Mouse (Mus musculus): ENCODE results near the gene Gm30083.

Gm30083 gene

GRCm38 (mm10) chr14:33958841-33959240, 56.1 kb downstream of the Gm30083 start:
- no peak for DNase-seq (ENCODE audit: low spot score)

- no peak for DNase-seq (ENCODE audit: low spot score)
Measured at GRCm38 (mm10) chr14:33958186-33958585, 56.8 kb downstream of the Gm30083 start.

- no peak for DNase-seq (ENCODE audit: low spot score)
Measured at GRCm38 (mm10) chr14:33956055-33956454, 58.9 kb downstream of the Gm30083 start.

GRCm38 (mm10) chr14:33953761-33954160, 61.2 kb downstream of the Gm30083 start, which contains the start of gene Rbp3:
Gene Rbp3, plus strand, starts transcription at chr14:33954003.
- no peak for DNase-seq (ENCODE audit: low spot score)

- DNase-seq (ENCODE audit: low spot score): no peak
Measured at GRCm38 (mm10) chr14:33952233-33952981, 62.6 kb downstream of the Gm30083 start.

GRCm38 (mm10) chr14:33946125-33946524, 68.9 kb downstream of the Gm30083 start:
- DNase-seq (ENCODE audit: low spot score): no peak

- DNase-seq (ENCODE audit: low spot score): no peak
Measured at GRCm38 (mm10) chr14:33942222-33942621, 72.8 kb downstream of the Gm30083 start.

GRCm38 (mm10) chr14:33940739-33941138, 74.2 kb downstream of the Gm30083 start, which contains the start of gene Gdf2:
Gene Gdf2, plus strand, starts transcription at chr14:33941039.
- no peak for DNase-seq (ENCODE audit: low spot score)

- DNase-seq (ENCODE audit: low spot score): no peak
Measured at GRCm38 (mm10) chr14:33939117-33939516, 75.9 kb downstream of the Gm30083 start.

Measured in MN1 (cell line).